Mouse (Mus musculus) stomach, postnatal 0 days (tissue): ENCODE results near the gene Arhgef2.

ENCODE experiments used
- CTCF ChIP-seq: IDR thresholded peaks from 2 replicates; pipeline ENCODE4 v1.5.1; 2016; ENCODE audit warnings: antibody characterized with exemption, low read depth, mild to moderate bottlenecking, moderate library complexity
- EP300 ChIP-seq: optimal IDR thresholded peaks from 2 replicates; pipeline ENCODE3; 2016; ENCODE audit warnings: antibody characterized with exemption

- TF ChIP-seq CTCF (peak; percentile 82), EP300 (no peak)
These were observed 34.9 kb downstream of the Arhgef2 start for GRCm38 (mm10) chr3:88640676-88641075.
